Mouse (Mus musculus): ENCODE results near the gene Skp2.

Gene Skp2

GRCm38 (mm10) chr15:9155325-9155724, at the start of gene Skp2:
Skp2 (minus strand) TSS chr15:9155425.
- no peak for DNase-seq (ENCODE audit: low read depth, low spot score)

GRCm38 (mm10) chr15:9198421-9198820, 43.2 kb upstream of the Skp2 start:
- DNase-seq (ENCODE audit: low read depth, low spot score), result no peak

DNA sequence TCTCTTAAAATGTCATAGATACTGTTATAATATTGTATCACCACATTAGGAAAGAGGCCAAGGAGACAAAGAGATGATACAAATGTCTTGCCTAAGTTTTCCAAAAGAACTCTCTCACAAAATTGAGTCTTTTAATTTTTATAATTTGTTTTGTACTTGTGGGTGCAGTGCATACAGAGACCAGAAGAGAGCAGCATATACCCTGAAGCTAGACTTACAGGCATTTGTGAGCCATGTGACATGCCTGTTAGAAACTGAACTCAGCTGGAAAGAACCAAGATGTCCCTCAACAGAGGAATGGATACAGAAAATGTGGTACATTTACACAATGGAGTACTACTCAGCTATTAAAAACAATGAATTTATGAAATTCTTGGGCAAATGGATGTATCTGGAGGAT, 37.5 kb upstream of the Skp2 start:
- peak; percentile 54 for DNase-seq (ENCODE audit: low read depth, low spot score)

GRCm38 (mm10) chr15:9189796-9190195, 34.6 kb upstream of the Skp2 start:
- DNase-seq (ENCODE audit: low read depth, low spot score), result no peak

DNA sequence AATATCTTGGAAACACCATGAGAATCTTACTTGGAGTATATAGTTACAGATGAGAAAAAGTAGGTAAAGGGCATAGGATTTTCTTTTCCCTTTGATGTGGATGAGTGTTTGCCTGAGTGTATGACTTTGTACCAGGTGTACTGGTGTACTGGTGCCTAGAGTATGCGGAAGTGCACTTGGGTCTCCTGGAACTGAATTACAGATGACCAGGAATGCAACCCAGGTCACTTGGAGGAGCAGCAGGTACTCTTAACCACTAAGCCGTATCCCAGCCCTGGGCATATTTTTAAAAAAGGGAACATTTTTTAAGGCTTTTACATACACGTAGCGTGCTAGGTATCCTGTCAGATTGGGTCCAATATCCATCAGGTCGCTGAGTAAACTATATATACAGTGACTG, 28.8 kb upstream of the Skp2 start:
- DNase-seq (ENCODE audit: low read depth, low spot score), result no peak

- no peak for DNase-seq (ENCODE audit: low read depth, low spot score)
These were observed 21.8 kb upstream of the Skp2 start for GRCm38 (mm10) chr15:9177038-9177437.

DNA sequence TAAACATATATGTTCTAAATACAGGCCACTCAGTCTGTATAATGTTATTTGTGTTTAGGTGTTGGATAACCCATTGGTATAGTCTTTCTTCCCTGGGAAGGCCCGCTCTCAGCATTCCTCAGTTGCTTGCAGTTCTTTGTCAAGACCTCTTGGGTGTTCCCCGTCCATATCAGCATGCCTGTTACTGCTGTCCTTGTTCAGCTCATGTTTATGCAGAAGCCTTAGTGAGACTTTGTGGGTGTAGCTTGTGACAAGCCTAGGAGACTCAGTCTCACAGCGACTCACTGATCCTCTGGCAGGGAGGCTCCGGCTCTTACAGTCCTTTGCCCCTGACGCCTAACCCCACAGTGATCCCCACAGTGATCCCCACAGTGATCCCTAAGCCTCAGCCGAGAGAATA, 8.9 kb upstream of the Skp2 start:
- peak; percentile 80 for DNase-seq (ENCODE audit: low read depth, low spot score)

- no peak for DNase-seq (ENCODE audit: low read depth, low spot score)
These were observed 7.4 kb upstream of the Skp2 start for GRCm38 (mm10) chr15:9162557-9163070.

- DNase-seq (ENCODE audit: low read depth, low spot score), result peak; percentile 81
These were observed 14.5 kb downstream of the Skp2 start for GRCm38 (mm10) chr15:9140684-9141171.

GRCm38 (mm10) chr15:9140252-9140680, 15.0 kb downstream of the Skp2 start, which contains the start of gene Lmbrd2:
Lmbrd2 (plus strand) TSS chr15:9140550.
- DNase-seq (ENCODE audit: low read depth, low spot score), result peak; percentile 99

- no peak for DNase-seq (ENCODE audit: low read depth, low spot score)
These were observed 15.8 kb downstream of the Skp2 start for GRCm38 (mm10) chr15:9139447-9139846.

- peak; percentile 90 for DNase-seq (ENCODE audit: low read depth, low spot score)
These were observed 20.2 kb downstream of the Skp2 start for GRCm38 (mm10) chr15:9134891-9135507.

GRCm38 (mm10) chr15:9132693-9133443, 22.4 kb downstream of the Skp2 start:
- peak; percentile 25 for DNase-seq (ENCODE audit: low read depth, low spot score)

GRCm38 (mm10) chr15:9131499-9131888, 23.7 kb downstream of the Skp2 start:
- no peak for DNase-seq (ENCODE audit: low read depth, low spot score)

DNA sequence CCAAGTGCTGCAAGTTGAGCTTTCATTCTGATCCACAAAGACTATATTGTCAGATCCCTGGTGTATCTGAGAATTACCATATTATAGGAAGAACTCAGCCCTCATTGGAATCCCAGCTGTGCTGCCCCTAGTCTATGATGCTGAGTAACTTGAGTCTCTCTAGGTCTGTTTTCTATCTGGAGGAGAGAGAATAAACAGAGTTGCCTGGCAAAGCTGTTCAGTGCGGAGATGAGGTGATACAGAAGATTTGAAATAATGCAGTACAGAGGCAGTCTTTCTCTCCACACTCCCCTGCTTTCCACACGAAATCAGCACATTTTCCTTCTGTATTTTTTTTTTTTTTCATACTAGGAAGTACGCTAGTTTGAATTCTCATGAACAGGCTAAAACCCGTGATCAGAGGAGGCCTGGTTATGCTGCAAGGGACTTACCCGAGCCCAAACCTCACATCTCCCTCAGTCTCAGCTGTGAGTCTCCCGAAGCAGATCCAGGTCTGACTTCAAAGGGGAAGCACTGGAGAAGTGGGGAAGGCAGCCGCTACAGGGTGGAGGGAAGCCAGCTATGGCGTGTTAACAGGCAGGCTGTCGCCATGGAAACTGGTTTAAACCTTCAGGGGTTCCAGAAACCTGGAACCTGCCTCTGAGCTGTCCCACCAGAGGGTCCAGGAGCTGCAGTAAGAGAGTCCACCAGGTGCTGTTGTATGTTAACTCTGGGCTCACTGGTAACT, 24.3 kb downstream of the Skp2 start:
- DNase-seq (ENCODE audit: low read depth, low spot score), result peak; percentile 28

DNA sequence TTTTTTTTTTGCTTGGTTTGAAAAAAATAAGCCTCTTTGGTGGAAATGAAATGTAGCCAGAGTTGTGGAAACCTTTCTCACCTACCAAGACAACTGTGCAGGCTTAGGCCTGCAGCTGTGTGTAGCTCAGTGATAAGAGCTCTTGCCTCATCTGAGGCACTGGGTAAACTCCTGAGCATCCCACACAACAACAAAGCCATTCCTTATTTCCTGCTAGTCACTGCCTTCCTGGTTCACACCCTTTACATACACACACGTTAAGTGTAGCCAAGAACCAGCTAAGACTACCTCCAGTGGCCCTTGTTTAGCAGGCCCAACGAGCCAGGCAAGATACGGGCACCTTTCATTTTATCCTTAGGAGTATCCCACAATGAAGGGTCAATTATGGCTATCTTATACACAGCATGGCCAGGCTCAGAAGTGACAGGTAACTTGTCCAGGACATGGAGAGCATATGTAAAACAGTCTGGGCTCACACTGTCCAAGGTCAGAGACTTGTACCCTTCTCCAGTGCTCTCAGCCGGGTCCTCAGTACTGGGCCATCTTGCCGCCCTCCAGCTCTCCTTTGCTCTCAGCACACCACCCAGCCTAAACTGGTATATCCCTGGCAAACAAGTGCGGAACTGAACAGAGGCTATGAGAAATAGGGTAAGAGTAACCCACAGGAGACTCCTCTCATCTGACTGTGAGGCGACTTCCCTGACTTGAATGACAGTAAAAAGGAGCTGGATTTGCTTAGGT, 28.0 kb downstream of the Skp2 start:
- peak; percentile 25 for DNase-seq (ENCODE audit: low read depth, low spot score)

GRCm38 (mm10) chr15:9124856-9125255, 30.4 kb downstream of the Skp2 start:
- DNase-seq (ENCODE audit: low read depth, low spot score), result no peak

- DNase-seq (ENCODE audit: low read depth, low spot score), result no peak
These were observed 32.2 kb downstream of the Skp2 start for GRCm38 (mm10) chr15:9122989-9123388.

GRCm38 (mm10) chr15:9120081-9120480, 35.1 kb downstream of the Skp2 start:
- DNase-seq (ENCODE audit: low read depth, low spot score), result peak; percentile 75

- no peak for DNase-seq (ENCODE audit: low read depth, low spot score)
These were observed 36.4 kb downstream of the Skp2 start for GRCm38 (mm10) chr15:9118852-9119251.

- DNase-seq (ENCODE audit: low read depth, low spot score), result no peak
These were observed 40.6 kb downstream of the Skp2 start for GRCm38 (mm10) chr15:9114599-9114998.
